Mouse (Mus musculus) heart, adult 2 months (tissue): ENCODE results near the gene Nhsl1. TPM values are rescaled to one million over a fixed set of nuclear protein-coding genes. Genes with fewer than 3 reads are reported as not detected.

Experiments used
- DNase-seq, 2 experiments: peaks; one replicate each; pipeline ENCODE4 v3.0.0; 2021
- H3K27ac ChIP-seq: fragments of 200-600 bp; 2 replicates; pipeline ENCODE4 v1.8.1; 2022
- H3K27me3 ChIP-seq: fragments of 200-500 bp; 2 replicates; pipeline ENCODE4 v1.6.1; 2012; ENCODE audit warnings: mild to moderate bottlenecking, low read length, inconsistent platforms, mixed read lengths; ENCODE audit not compliant: control insufficient read depth, insufficient read depth
- H3K36me3 ChIP-seq: fragments of 200-500 bp; 2 replicates; pipeline ENCODE4 v1.6.1; 2012; ENCODE audit warnings: low read length, inconsistent platforms; ENCODE audit not compliant: control insufficient read depth, insufficient read depth
- H3K4me1 ChIP-seq: fragments of 200-500 bp; 2 replicates; pipeline ENCODE4 v1.6.1; 2011; ENCODE audit warnings: low read length; ENCODE audit not compliant: control insufficient read depth, insufficient read depth
- H3K4me3 ChIP-seq: fragments of 200-600 bp; 2 replicates; pipeline ENCODE4 v1.8.1; 2022
- H3K79me2 ChIP-seq: fragments of 200-500 bp; replicated peaks from 2 replicates; pipeline ENCODE4 v1.6.1; 2012; ENCODE audit warnings: mild to moderate bottlenecking, inconsistent platforms, low read length, moderate library complexity, mixed read lengths; ENCODE audit not compliant: control insufficient read depth, insufficient read depth
- H3K9ac ChIP-seq: fragments of 200-500 bp; 2 replicates; pipeline ENCODE4 v1.6.1; 2012; ENCODE audit warnings: low read depth, mild to moderate bottlenecking, control low read depth, inconsistent platforms, low read length, mixed read lengths
- CTCF ChIP-seq: fragments of 200-600 bp; IDR thresholded peaks from 2 replicates; pipeline ENCODE4 v1.8.1; 2022; ENCODE audit warnings: antibody characterized with exemption, mild to moderate bottlenecking, moderate library complexity
- EP300 ChIP-seq: fragments of 200-500 bp; IDR thresholded peaks from 2 replicates; pipeline ENCODE4 v1.6.1; 2011; ENCODE audit warnings: low read depth, low read length, control low read depth; ENCODE audit not compliant: insufficient read depth
- POLR2A ChIP-seq: fragments of 200-500 bp; IDR thresholded peaks from 2 replicates; pipeline ENCODE4 v1.6.1; 2011; ENCODE audit warnings: mild to moderate bottlenecking, low read depth, low read length, control low read depth; ENCODE audit not compliant: insufficient read depth
- WGBS: fragments of 180-500 bp; shearing (Covaris S2); methylation state at CpG from one replicate; pipeline ENCODE4 v1.1.7; 2018; 5-methylcytosine and 5-hydroxymethylcytosine counted together
- intact Hi-C: fragments of 180-260 bp; cut with DNase I; formaldehyde crosslinking; loops from one replicate; pipeline ENCODE4 v1.15.1; 2025
- polyA plus RNA-seq: library from polyadenylated mRNA; depleted of rRNA; stranded (reverse); fragments of >200 nt; gene quantifications from 2 replicates; pipeline ENCODE4 v1.2.3, GENCODE M21; 2012
- total RNA-seq, 2 experiments: library from RNA; stranded (reverse); gene quantifications; 2 replicates each; pipeline ENCODE4 v1.2.3; 2021

Gene Nhsl1
- total and polyA plus RNA-seq, 3 experiments: 6.8 to 17.4 (median 15.8) TPM

- 76% methylated on average over 7 of the region's 7 CpGs for WGBS
- H3K36me3 ChIP-seq: no peaks in the 10 kb centered on the region
- TF ChIP-seq EP300: no peak
- TF ChIP-seq POLR2A: no peak
- no peak for TF ChIP-seq CTCF
- H3K79me2 ChIP-seq: no peaks in the 10 kb centered on the region
- H3K4me3 ChIP-seq: no peak overlapping the region
- DNase-seq: no peak
- no peak overlapping the region for H3K9ac ChIP-seq
- intact Hi-C loops: no loop called here
- no peaks in the 10 kb centered on the region for H3K4me1 ChIP-seq
- H3K27ac ChIP-seq: no peak overlapping the region
- H3K27me3 ChIP-seq: no peaks in the 10 kb centered on the region
These were observed 47.9 kb downstream of the Nhsl1 start for GRCm38 (mm10) chr10:18366697-18367096.

GRCm38 (mm10) chr10:18368111-18368510 lies 49.3 kb downstream of the Nhsl1 start:
- H3K79me2 ChIP-seq: no peaks in the 10 kb centered on the region
- no peak overlapping the region for H3K9ac ChIP-seq
- H3K27ac ChIP-seq: no peak overlapping the region
- no peak for DNase-seq
- TF ChIP-seq POLR2A (no peak), EP300 (no peak), CTCF (no peak)
- no peaks in the 10 kb centered on the region for H3K4me1 ChIP-seq
- intact Hi-C loops: no loop called here
- H3K4me3 ChIP-seq: no peak overlapping the region
- WGBS: 95% methylated on average over 8 of the region's 8 CpGs
- no peaks in the 10 kb centered on the region for H3K36me3 ChIP-seq
- H3K27me3 ChIP-seq: no peaks in the 10 kb centered on the region

- no peak for DNase-seq
- Histone ChIP-seq H3K4me1 (no peaks in the 10 kb centered on the region), H3K36me3 (no peaks in the 10 kb centered on the region), H3K9ac (no peak overlapping the region), H3K4me3 (no peak overlapping the region), H3K79me2 (no peaks in the 10 kb centered on the region), H3K27ac (no peak overlapping the region), H3K27me3 (no peaks in the 10 kb centered on the region)
- TF ChIP-seq EP300 (no peak), CTCF (no peak), POLR2A (no peak)
- 67% methylated on average over 17 of the region's 17 CpGs for WGBS
- intact Hi-C loops: no loop called here
These were observed 51.9 kb downstream of the Nhsl1 start for GRCm38 (mm10) chr10:18370475-18371286.

- intact Hi-C loops: no loop called here
- DNase-seq: no peak
- Histone ChIP-seq H3K9ac (no peak overlapping the region), H3K79me2 (no peaks in the 10 kb centered on the region), H3K4me3 (no peak overlapping the region), H3K27me3 (no peaks in the 10 kb centered on the region), H3K36me3 (no peaks in the 10 kb centered on the region), H3K27ac (no peak overlapping the region), H3K4me1 (no peaks in the 10 kb centered on the region)
- 48% methylated on average over 13 of the region's 13 CpGs for WGBS
- TF ChIP-seq POLR2A: no peak
- TF ChIP-seq CTCF: no peak
- TF ChIP-seq EP300: no peak
These were observed 53.1 kb downstream of the Nhsl1 start for GRCm38 (mm10) chr10:18371866-18372265.

GRCm38 (mm10) chr10:18375301-18375700 lies 56.5 kb downstream of the Nhsl1 start:
- TF ChIP-seq CTCF: no peak
- Histone ChIP-seq H3K27ac (no peak overlapping the region), H3K27me3 (no peaks in the 10 kb centered on the region), H3K4me3 (no peak overlapping the region), H3K9ac (no peak overlapping the region), H3K4me1 (no peaks in the 10 kb centered on the region), H3K79me2 (no peaks in the 10 kb centered on the region), H3K36me3 (no peaks in the 10 kb centered on the region)
- DNase-seq: no peak
- 87% methylated on average over 3 of the region's 3 CpGs for WGBS
- intact Hi-C loops: no loop called here

- 27% methylated on average over 2 of the region's 2 CpGs for WGBS
- intact Hi-C loops: loop anchor here (10.0 kb wide), 1 partner anchor 650 kb away; no protein-coding TSS in a partner anchor
These were observed 66.0 kb downstream of the Nhsl1 start for GRCm38 (mm10) chr10:18384766-18385165.

More at GRCm38 (mm10) chr10:18384766-18385165, 66.0 kb downstream of the Nhsl1 start:
- no peaks in the 10 kb centered on the region for H3K79me2 ChIP-seq
- H3K9ac ChIP-seq: no peak overlapping the region
- no peaks in the 10 kb centered on the region for H3K27me3 ChIP-seq
- DNase-seq: no peak
- H3K36me3 ChIP-seq: peaks cover 9% of the 10 kb centered on the region
- H3K4me3 ChIP-seq: no peak overlapping the region
- H3K27ac ChIP-seq: peak overlapping the region; percentile 24
- no peak for TF ChIP-seq EP300
- no peak for TF ChIP-seq POLR2A
- TF ChIP-seq CTCF: no peak
- H3K4me1 ChIP-seq: peaks cover 6% of the 10 kb centered on the region
